Mouse (Mus musculus) lung, postnatal 0 days (tissue): ENCODE measurements at regions not wholly inside any gene's neighbourhood (a gene's known extent, or its start where the extent isn't known, plus 50 kb on each side); places are given as distances from the start of the nearest gene placed in this dataset.

Experiments
- ATAC-seq: fragments of 200-750 bp; cut with Nextera tagmentation; 2 replicates; pipeline ENCODE4 v1.8.0; 2017; ENCODE audit warnings: moderate library complexity
- DNase-seq: peaks from one replicate; pipeline ENCODE4 v3.0.0-alpha.2; 2016; ENCODE audit warnings: low spot score
- H3K27ac ChIP-seq: fragments of 300-500 bp; sonication (generic); 2 replicates; pipeline ENCODE4 v1.5.1; 2014; ENCODE audit warnings: antibody characterized with exemption, mild to moderate bottlenecking, low read length, mixed read lengths
- H3K27me3 ChIP-seq: fragments of 300-500 bp; sonication (generic); replicated peaks from 2 replicates; pipeline ENCODE4 v1.6.1; 2014; ENCODE audit warnings: low read length, mixed read lengths; ENCODE audit not compliant: insufficient read depth
- H3K36me3 ChIP-seq: fragments of 300-500 bp; sonication (generic); 2 replicates; pipeline ENCODE4 v1.6.1; 2014; ENCODE audit warnings: low read length, mixed read lengths; ENCODE audit not compliant: insufficient read depth
- H3K4me1 ChIP-seq: fragments of 300-500 bp; sonication (generic); 2 replicates; pipeline ENCODE4 v1.6.1; 2014; ENCODE audit warnings: antibody characterized with exemption, low read depth, low read length, mixed read lengths; ENCODE audit not compliant: insufficient read depth
- H3K4me2 ChIP-seq: fragments of 300-500 bp; sonication (generic); replicated peaks from 2 replicates; pipeline ENCODE4 v1.6.1; 2014; ENCODE audit warnings: low read depth, mild to moderate bottlenecking, low read length, moderate library complexity, mixed read lengths
- H3K4me3 ChIP-seq: fragments of 300-500 bp; sonication (generic); 2 replicates; pipeline ENCODE4 v1.5.1; 2014; ENCODE audit warnings: low read depth, low read length
- H3K9ac ChIP-seq: fragments of 300-500 bp; sonication (generic); replicated peaks from 2 replicates; pipeline ENCODE4 v1.6.1; 2014; ENCODE audit warnings: low read depth, mild to moderate bottlenecking
- H3K9me3 ChIP-seq: fragments of 300-500 bp; sonication (generic); 2 replicates; pipeline ENCODE4 v1.6.1; 2016; ENCODE audit warnings: low read length, mixed read lengths
- CTCF ChIP-seq: IDR thresholded peaks from 2 replicates; pipeline ENCODE4 v1.5.1; 2016; ENCODE audit warnings: antibody characterized with exemption, mild to moderate bottlenecking
- EP300 ChIP-seq: IDR thresholded peaks from 2 replicates; pipeline ENCODE4 v1.6.1; 2016; ENCODE audit warnings: antibody characterized with exemption, mild to moderate bottlenecking, control low read depth
- WGBS: fragments of 180-500 bp; shearing (Covaris S2); extraction: QIAGEN DNeasy Blood & Tissue Kit; methylation state at CpG from one replicate; pipeline ENCODE4 v1.1.7; 2014; 5-methylcytosine and 5-hydroxymethylcytosine counted together

- Histone ChIP-seq H3K36me3 (no peaks in the 10 kb centered on the region), H3K4me2 (no peak overlapping the region), H3K4me3 (no peak overlapping the region), H3K4me1 (no peaks in the 10 kb centered on the region), H3K9ac (no peak overlapping the region), H3K9me3 (no peaks in the 10 kb centered on the region), H3K27me3 (no peaks in the 10 kb centered on the region), H3K27ac (no peak overlapping the region)
- TF ChIP-seq CTCF (no peak), EP300 (peak; percentile 36; the same call in 1 of the 2 replicates)
- DNase-seq = peak; percentile 69
- peak; percentile 57; the same call in 1 of the 2 replicates for ATAC-seq
- WGBS = 15% methylated on average over 7 of the region's 7 CpGs
These were observed 559.0 kb upstream of the A1bg start for GRCm38 (mm10) chr15:61481861-61482260.

- H3K4me1 ChIP-seq = no peaks in the 10 kb centered on the region
- H3K9me3 ChIP-seq = no peaks in the 10 kb centered on the region
- no peak overlapping the region for H3K27ac ChIP-seq
- no peak for TF ChIP-seq CTCF
- no peak overlapping the region for H3K4me2 ChIP-seq
- 32% methylated on average over 1 of the region's 1 CpGs for WGBS
- H3K4me3 ChIP-seq = no peak overlapping the region
- H3K9ac ChIP-seq = no peak overlapping the region
- no peaks in the 10 kb centered on the region for H3K36me3 ChIP-seq
- no peaks in the 10 kb centered on the region for H3K27me3 ChIP-seq
- ATAC-seq (no peak), DNase-seq (no peak)
These were observed 551.1 kb upstream of the A1bg start for GRCm38 (mm10) chr15:61473900-61474299.

GRCm38 (mm10) chr15:61455042-61455441 is 532.2 kb upstream of the A1bg start:
- DNase-seq (no peak), ATAC-seq (no peak)
- H3K36me3 ChIP-seq = no peaks in the 10 kb centered on the region
- TF ChIP-seq CTCF = no peak
- TF ChIP-seq EP300 = no peak
- H3K27ac ChIP-seq = no peak overlapping the region
- H3K4me1 ChIP-seq = no peaks in the 10 kb centered on the region
- no peaks in the 10 kb centered on the region for H3K9me3 ChIP-seq
- no peak overlapping the region for H3K4me3 ChIP-seq
- no peaks in the 10 kb centered on the region for H3K27me3 ChIP-seq
- no peak overlapping the region for H3K4me2 ChIP-seq
- 75% methylated on average over 5 of the region's 5 CpGs for WGBS
- H3K9ac ChIP-seq = no peak overlapping the region

GRCm38 (mm10) chr15:61454350-61454671 is 531.5 kb upstream of the A1bg start:
- H3K27me3 ChIP-seq = no peaks in the 10 kb centered on the region
- TF ChIP-seq CTCF = no peak
- no peak for TF ChIP-seq EP300
- no peak overlapping the region for H3K4me2 ChIP-seq
- H3K4me3 ChIP-seq = no peak overlapping the region
- no peaks in the 10 kb centered on the region for H3K9me3 ChIP-seq
- no peak overlapping the region for H3K9ac ChIP-seq
- no peaks in the 10 kb centered on the region for H3K4me1 ChIP-seq
- ATAC-seq = no peak
- WGBS = 48% methylated on average over 1 of the region's 1 CpGs
- no peak for DNase-seq
- no peaks in the 10 kb centered on the region for H3K36me3 ChIP-seq
- no peak overlapping the region for H3K27ac ChIP-seq

GRCm38 (mm10) chr15:61453656-61454349 is 531.0 kb upstream of the A1bg start:
- WGBS = 58% methylated on average over 5 of the region's 5 CpGs
- DNase-seq (peak; percentile 39), ATAC-seq (no peak)
- Histone ChIP-seq H3K4me3 (no peak overlapping the region), H3K4me1 (no peaks in the 10 kb centered on the region), H3K9ac (no peak overlapping the region), H3K36me3 (no peaks in the 10 kb centered on the region), H3K4me2 (no peak overlapping the region), H3K9me3 (no peaks in the 10 kb centered on the region), H3K27ac (no peak overlapping the region), H3K27me3 (no peaks in the 10 kb centered on the region)
- no peak for TF ChIP-seq EP300
- no peak for TF ChIP-seq CTCF

- Histone ChIP-seq H3K36me3 (no peaks in the 10 kb centered on the region), H3K27ac (no peak overlapping the region), H3K4me3 (no peak overlapping the region), H3K9me3 (no peaks in the 10 kb centered on the region), H3K27me3 (no peaks in the 10 kb centered on the region), H3K4me2 (no peak overlapping the region), H3K9ac (no peak overlapping the region), H3K4me1 (no peaks in the 10 kb centered on the region)
- ATAC-seq (no peak), DNase-seq (no peak)
- WGBS = 38% methylated on average over 3 of the region's 3 CpGs
- TF ChIP-seq EP300 (no peak), CTCF (no peak)
These were observed 527.4 kb upstream of the A1bg start for GRCm38 (mm10) chr15:61450217-61450616.

GRCm38 (mm10) chr15:61448482-61448881 is 525.7 kb upstream of the A1bg start:
- Histone ChIP-seq H3K9me3 (no peaks in the 10 kb centered on the region), H3K4me2 (no peak overlapping the region), H3K9ac (no peak overlapping the region), H3K27me3 (no peaks in the 10 kb centered on the region), H3K4me3 (no peak overlapping the region), H3K4me1 (no peaks in the 10 kb centered on the region), H3K36me3 (no peaks in the 10 kb centered on the region), H3K27ac (no peak overlapping the region)
- 64% methylated on average over 2 of the region's 2 CpGs for WGBS
- TF ChIP-seq CTCF = no peak
- no peak for TF ChIP-seq EP300
- ATAC-seq = no peak
- DNase-seq = no peak
